Mouse (Mus musculus): ENCODE data around the gene Asb6.

The Asb6 gene

GRCm38 (mm10) chr2:30796382-30796781 lies 33.8 kb downstream of the Asb6 start:
- ATAC-seq (ENCODE audit: low TSS enrichment) = peak; percentile 75

GRCm38 (mm10) chr2:30795889-30796275 lies 34.3 kb downstream of the Asb6 start:
- ATAC-seq (ENCODE audit: low TSS enrichment) = no peak

- ATAC-seq (ENCODE audit: low TSS enrichment) = no peak
These were observed 34.8 kb downstream of the Asb6 start for GRCm38 (mm10) chr2:30795271-30795888.

- ATAC-seq (ENCODE audit: low TSS enrichment) = peak; percentile 55
These were observed 35.7 kb downstream of the Asb6 start for GRCm38 (mm10) chr2:30794179-30795108.

- ATAC-seq (ENCODE audit: low TSS enrichment) = no peak
These were observed 38.1 kb downstream of the Asb6 start for GRCm38 (mm10) chr2:30792061-30792460.

DNA sequence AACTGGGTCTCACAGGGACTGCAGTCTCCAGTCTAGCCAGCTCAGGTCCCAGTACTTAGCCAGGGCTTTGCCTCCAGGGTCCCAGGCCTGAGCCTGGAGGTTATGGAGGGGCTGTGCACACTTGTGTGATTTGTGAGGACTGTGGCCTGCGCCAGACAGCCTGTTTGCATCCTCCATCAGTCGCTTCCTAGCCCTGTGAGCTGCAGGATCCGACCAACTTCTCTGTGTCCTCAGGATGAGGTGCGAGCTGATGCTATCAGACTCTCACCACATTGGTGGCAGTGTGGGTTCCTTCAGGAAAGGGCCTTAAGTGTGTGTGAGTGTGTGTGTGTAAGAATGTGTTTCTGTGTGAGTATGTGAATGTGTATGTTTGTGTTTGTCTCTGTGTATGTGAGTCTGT lies 42.7 kb downstream of the Asb6 start:
- ATAC-seq (ENCODE audit: low TSS enrichment) = no peak

- ATAC-seq (ENCODE audit: low TSS enrichment) = no peak
These were observed 45.8 kb downstream of the Asb6 start for GRCm38 (mm10) chr2:30784078-30784994.

GRCm38 (mm10) chr2:30783346-30783745 lies 46.8 kb downstream of the Asb6 start:
- peak; percentile 79; the same call in 1 of the 2 replicates for ATAC-seq (ENCODE audit: low TSS enrichment)

GRCm38 (mm10) chr2:30782312-30783290 lies 47.5 kb downstream of the Asb6 start:
- ATAC-seq (ENCODE audit: low TSS enrichment) = no peak; the same call in 1 of the 2 replicates

DNA sequence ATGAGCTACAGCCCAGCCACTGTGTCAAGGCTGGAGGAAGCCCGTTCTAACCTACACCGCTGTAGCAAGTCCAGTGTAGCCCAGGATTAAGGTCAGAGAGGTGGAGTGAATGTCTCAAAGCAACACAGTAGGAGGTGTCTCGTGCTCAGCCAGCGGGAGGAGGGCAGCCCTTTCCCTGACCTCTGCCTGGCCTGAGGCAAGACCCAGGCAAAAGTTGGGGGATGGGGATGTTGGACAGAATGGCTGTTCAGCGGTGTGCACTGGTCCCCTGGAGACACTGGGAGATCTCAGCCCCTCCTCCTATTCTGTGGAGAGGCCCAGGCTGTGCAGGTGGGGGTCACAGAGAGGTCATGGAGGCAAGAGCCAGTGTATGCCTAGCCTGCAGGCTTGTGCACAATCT lies 50.9 kb downstream of the Asb6 start:
- ATAC-seq (ENCODE audit: low TSS enrichment) = no peak

DNA sequence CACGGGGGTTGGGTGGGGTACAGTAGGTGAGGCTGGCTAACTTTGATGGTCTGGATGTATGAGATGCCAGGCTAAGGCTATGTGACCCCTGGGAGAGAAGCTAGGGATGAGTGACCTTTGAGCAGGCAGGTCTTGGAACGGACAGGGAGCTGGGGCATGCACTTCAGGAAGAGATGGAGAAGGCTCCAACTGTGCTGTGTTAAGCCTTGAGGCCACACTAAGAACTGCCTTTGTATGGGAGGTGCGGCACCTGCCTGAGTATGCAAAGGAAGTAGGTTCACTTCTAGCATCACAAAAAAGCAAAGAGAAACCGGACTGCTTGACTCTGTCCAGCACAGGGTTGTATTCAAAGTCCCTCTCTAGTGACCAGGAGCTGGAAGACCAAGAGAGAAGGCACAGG lies 51.9 kb downstream of the Asb6 start:
- no peak for ATAC-seq (ENCODE audit: low TSS enrichment)

- ATAC-seq (ENCODE audit: low TSS enrichment) = no peak
These were observed 52.9 kb downstream of the Asb6 start for GRCm38 (mm10) chr2:30777266-30777665.

GRCm38 (mm10) chr2:30775955-30776354 lies 54.2 kb downstream of the Asb6 start:
- ATAC-seq (ENCODE audit: low TSS enrichment) = no peak

DNA sequence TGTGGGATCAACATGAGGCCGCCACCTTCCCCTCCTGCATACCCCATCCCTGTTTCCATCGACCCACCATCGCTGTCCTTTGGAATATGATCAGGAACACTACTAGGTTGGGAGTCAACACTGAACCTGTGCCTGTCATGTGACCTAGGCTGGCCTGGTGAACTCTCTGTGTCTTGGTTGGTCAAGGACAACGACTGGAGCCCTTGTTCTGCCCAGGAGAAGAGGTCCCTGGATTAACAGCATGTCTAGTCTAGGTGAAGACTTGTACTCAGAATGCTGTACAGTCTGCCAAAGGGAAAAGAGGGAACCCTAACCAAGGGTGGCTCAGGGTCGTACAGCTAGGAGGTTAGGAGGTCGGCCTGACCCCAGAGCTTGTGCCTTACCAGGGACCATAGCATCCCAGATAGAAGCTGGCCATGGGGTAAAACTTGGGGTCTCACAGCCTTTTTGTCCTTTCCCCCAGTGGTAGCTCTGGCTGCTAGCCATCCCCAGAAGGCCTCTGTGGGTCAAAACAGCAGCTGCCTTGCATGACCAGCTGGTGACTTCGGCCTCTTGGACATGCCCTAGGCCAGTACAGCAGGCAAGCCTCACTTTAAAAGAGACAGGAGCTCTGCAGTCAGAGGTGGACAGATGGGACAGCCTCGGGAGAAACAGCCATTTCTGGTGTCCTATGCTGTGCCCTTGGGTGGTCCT lies 56.7 kb downstream of the Asb6 start:
- ATAC-seq (ENCODE audit: low TSS enrichment) = no peak

Measured in frontal cortex, adult (tissue).